Mouse (Mus musculus): Measurements from ENCODE around the gene Eif3k. TPM values are rescaled to one million over a fixed set of nuclear protein-coding genes. Genes with fewer than 3 reads are reported as not detected.

Eif3k gene
- polyA plus RNA-seq (2015; fragmentation: Nextera tagmentation; extraction: Ambion mirVana) = 401 and 402 TPM in 2 replicates

DNA sequence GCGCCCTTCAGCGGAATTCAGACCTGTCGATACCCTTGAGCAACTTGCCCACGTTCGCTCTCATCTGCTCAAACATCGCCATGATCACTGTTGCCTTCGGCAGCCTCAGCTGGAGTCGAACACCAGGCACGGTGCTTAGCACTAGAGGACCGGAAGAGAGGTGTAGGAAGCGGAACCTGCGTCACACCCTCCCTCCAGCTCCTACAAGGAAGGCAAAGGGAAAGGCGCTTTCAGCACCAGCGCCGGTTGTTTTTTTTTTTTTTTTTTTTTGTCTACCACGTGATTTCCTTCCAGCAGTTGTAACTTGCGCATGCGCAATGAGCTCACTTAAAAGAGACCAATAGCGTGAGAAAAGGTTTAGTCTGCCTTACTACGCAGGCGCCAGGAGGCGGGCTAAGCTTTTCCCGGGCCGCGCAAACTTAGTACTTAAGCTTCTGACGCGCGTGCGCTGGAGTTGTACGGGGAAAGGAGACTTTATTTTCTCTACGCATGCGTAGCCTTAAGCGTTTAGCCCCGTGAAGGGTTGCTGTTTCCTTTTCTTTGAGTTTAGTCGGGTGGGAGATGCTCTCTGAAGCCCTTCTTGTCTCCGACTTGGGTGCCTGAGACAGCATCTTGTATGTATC, at the start of gene Eif3k, which contains the start of gene Map4k1:
TSS of gene Eif3k (minus strand) at position 214 of the 623 bp plus-strand sequence.
TSS of gene Map4k1 (plus strand) at position 400 of the 623 bp plus-strand sequence.
- under 1% methylated on average over 36 of the region's 36 CpGs for WGBS
- peaks cover 26% of the 10 kb centered on the region for H3K4me1 ChIP-seq
- H3K27ac ChIP-seq = peak within 1 kb of the TSS; percentile 91
- peak; percentile 95 for ATAC-seq (replicated peaks; ENCODE audit: low FRiP score)
- H3K9ac ChIP-seq = peak within 1 kb of the TSS; percentile 67
- no peaks in the 10 kb centered on the region for H3K27me3 ChIP-seq
- peak within 1 kb of the TSS; percentile 68 for H3K4me3 ChIP-seq (replicated peaks)
- no peaks in the 10 kb centered on the region for H3K9me3 ChIP-seq (replicated peaks)
- peaks cover 32% of the 10 kb centered on the region for H3K36me3 ChIP-seq
- peak within 1 kb of the TSS; percentile 86 for H3K4me2 ChIP-seq

DNA sequence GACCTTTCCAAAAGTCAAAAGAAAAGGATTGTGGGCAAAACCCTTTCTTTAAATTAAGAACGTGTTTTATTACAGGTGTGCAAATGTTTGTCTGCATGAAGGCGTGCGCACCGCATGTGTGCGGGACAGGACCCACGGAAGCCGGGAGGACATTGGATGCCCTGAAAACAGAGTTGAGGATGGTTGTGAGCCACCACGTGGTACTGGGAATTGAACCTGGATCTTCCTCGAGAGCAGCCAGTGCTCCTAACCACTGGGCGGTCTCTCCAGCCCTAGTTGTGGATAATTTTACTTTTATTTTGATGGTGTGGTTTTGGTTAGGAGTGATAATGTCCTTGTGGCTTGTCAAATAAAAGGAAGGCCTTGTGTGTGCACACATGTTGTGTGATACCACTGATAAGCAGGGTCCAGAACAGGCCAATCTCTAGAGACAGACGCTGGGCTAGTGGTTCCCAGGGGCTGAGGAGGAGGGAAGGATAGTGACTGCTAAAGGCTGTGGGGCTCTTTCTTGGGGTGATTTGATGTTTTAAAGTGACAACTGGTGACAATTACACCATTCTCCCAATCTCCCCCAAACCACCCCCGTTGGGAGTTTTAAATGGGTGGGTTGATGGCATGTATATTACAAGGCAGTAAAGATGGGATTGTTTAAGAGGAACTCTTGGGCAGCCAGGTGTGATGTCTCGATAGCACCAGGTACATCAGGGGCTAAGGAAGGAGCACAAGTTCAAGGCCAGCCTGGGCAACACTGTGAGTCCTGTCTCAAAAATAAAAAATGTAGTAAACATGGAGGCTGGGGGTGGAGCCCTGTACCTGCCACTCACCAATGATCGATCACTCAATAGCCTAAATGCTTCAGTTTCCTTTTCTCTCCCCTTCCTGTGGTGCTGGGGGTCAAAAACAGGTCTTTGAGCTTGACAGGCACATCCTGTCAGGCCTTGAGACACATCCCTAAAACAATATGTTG, 48.3 kb upstream of the Eif3k start:
- H3K4me3 ChIP-seq (replicated peaks) = no peak overlapping the region
- H3K9me3 ChIP-seq (replicated peaks) = no peaks in the 10 kb centered on the region
- no peak for ATAC-seq (replicated peaks; ENCODE audit: low FRiP score)
- H3K4me1 ChIP-seq = no peaks in the 10 kb centered on the region
- H3K9ac ChIP-seq = no peak overlapping the region
- H3K36me3 ChIP-seq = no peaks in the 10 kb centered on the region
- no peak overlapping the region for H3K4me2 ChIP-seq
- WGBS = 90% methylated on average over 14 of the region's 14 CpGs
- no peak overlapping the region for H3K27ac ChIP-seq
- H3K27me3 ChIP-seq = no peaks in the 10 kb centered on the region

DNA sequence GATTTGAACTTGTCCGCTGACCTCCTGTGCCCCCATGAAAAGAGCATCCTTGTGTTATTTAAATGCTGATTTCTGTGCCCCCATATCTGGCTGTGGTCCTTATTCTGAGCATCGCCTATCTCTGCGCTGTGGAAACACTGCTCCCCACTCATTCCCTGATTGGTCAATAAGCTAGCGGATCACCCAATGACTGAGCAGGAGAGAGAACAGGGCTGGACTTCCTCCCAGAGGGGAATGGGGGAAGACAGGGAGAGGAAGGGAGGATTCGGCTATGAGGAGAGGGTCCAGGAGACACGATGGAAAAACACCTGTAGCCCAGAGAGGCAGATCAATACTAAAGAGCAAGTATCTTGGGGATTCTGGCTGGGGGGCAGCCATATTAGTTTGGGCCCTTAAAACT, 47.1 kb upstream of the Eif3k start:
- Histone ChIP-seq H3K27ac (no peak overlapping the region), H3K36me3 (no peaks in the 10 kb centered on the region), H3K4me1 (no peaks in the 10 kb centered on the region), H3K4me2 (no peak overlapping the region), H3K4me3 (replicated peaks) (no peak overlapping the region), H3K27me3 (no peaks in the 10 kb centered on the region), H3K9ac (no peak overlapping the region), H3K9me3 (replicated peaks) (no peaks in the 10 kb centered on the region)
- WGBS = 84% methylated on average over 6 of the region's 6 CpGs
- ATAC-seq (replicated peaks; ENCODE audit: low FRiP score) = no peak

DNA sequence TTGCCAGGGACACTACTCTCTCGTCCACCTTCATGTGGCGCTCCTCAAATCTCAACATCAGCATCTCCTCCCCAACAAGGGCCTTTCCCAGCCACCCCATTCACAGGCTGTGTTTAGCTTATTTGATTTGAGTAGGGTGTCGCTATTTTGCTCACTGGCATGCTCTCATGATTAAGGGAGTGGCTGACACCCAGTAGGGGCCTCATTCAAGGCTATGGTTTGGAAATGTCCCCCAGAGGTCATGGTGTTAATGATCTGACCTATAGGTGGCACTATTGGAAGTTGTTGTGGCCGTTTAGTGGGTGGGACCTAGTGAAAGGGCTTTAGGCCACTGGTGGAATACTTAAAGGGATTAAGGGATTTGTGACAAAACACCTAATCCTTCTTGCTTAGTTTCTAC, 45.1 kb upstream of the Eif3k start:
- Histone ChIP-seq H3K4me3 (replicated peaks) (no peak overlapping the region), H3K9me3 (replicated peaks) (no peaks in the 10 kb centered on the region), H3K27me3 (0 out of 2 replicates have a peak, but pooled peaks cover 3% of the 10 kb centered on the region), H3K4me2 (no peak overlapping the region), H3K27ac (no peak overlapping the region), H3K36me3 (no peaks in the 10 kb centered on the region), H3K4me1 (no peaks in the 10 kb centered on the region), H3K9ac (no peak overlapping the region)
- WGBS = 77% methylated on average over 4 of the region's 4 CpGs
- ATAC-seq (replicated peaks; ENCODE audit: low FRiP score) = no peak

DNA sequence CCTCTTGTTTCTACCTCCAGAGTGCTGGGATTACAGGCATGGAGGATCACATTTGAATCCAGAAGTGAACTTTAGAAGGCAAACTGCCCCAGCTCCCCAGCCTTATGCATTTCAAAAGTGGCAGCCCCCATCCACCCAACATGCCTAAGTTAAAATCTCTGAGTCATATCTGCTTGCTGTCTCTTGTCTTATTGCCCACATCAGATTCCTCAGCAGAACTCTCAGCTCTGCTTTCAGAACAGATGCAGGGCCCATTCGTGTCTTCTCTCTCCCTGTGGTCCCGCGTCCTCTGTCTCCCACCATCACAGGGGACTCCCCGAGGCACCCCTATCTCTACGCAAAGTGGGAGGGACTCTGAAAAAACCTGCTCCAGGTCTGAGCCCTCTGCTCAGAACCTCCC, 44.5 kb upstream of the Eif3k start:
- WGBS = 94% methylated on average over 5 of the region's 5 CpGs
- H3K36me3 ChIP-seq = no peaks in the 10 kb centered on the region
- no peak overlapping the region for H3K9ac ChIP-seq
- peaks cover 6% of the 10 kb centered on the region; the same call in 1 of the 2 replicates for H3K27me3 ChIP-seq
- no peaks in the 10 kb centered on the region for H3K4me1 ChIP-seq
- no peak overlapping the region for H3K4me3 ChIP-seq (replicated peaks)
- no peak for ATAC-seq (replicated peaks; ENCODE audit: low FRiP score)
- no peaks in the 10 kb centered on the region for H3K9me3 ChIP-seq (replicated peaks)
- no peak overlapping the region for H3K4me2 ChIP-seq
- no peak overlapping the region for H3K27ac ChIP-seq

DNA sequence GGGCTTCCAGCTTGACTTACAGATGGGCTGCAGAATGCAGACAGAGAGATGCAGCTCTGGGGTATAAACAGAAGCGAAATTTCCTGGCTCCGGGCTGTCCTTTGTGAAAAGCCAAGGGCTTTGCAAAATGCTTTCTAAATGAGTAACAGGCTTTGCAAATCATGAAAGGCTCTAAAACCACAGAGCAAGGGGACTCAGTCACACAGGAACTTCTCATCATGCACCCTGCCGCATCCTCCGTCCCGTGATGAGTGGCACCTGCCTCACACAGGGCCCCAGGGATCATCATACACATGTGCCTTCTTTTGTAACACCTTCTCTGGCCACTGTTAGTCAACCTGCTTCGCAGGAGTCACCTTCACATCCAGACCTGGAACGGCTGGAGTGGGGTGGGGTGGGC, 43.9 kb upstream of the Eif3k start:
- Histone ChIP-seq H3K9me3 (replicated peaks) (no peaks in the 10 kb centered on the region), H3K27me3 (peaks cover 12% of the 10 kb centered on the region), H3K27ac (no peak overlapping the region), H3K9ac (no peak overlapping the region), H3K4me1 (no peaks in the 10 kb centered on the region), H3K4me2 (no peak overlapping the region), H3K36me3 (no peaks in the 10 kb centered on the region), H3K4me3 (replicated peaks) (no peak overlapping the region)
- no peak for ATAC-seq (replicated peaks; ENCODE audit: low FRiP score)
- 82% methylated on average over 7 of the region's 7 CpGs for WGBS

DNA sequence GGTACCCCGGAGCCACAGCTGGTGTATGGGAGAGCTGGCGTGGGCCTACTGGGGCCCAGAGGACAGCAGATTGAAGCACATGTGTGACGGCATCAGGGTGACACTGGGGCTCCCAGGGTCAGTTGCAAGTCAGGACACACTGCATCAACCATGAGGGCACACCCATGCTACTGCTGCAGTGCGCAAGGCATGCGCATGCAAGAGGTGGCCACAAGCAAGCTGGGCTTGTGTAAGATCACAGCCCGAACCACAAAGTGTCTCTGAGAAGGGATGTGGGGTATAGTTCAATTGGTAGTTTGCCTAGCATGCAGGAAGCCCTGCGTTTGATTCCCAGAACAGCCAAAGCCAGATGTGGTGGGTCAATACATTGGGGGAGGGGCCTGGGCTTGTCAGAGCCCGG, 41.9 kb upstream of the Eif3k start:
- H3K27ac ChIP-seq = no peak overlapping the region
- ATAC-seq (replicated peaks; ENCODE audit: low FRiP score) = no peak
- H3K4me2 ChIP-seq = no peak overlapping the region
- H3K4me3 ChIP-seq (replicated peaks) = no peak overlapping the region
- no peak overlapping the region for H3K9ac ChIP-seq
- H3K27me3 ChIP-seq = peaks cover 33% of the 10 kb centered on the region
- 86% methylated on average over 8 of the region's 8 CpGs for WGBS
- H3K9me3 ChIP-seq (replicated peaks) = no peaks in the 10 kb centered on the region
- H3K36me3 ChIP-seq = no peaks in the 10 kb centered on the region
- H3K4me1 ChIP-seq = peaks cover 11% of the 10 kb centered on the region

DNA sequence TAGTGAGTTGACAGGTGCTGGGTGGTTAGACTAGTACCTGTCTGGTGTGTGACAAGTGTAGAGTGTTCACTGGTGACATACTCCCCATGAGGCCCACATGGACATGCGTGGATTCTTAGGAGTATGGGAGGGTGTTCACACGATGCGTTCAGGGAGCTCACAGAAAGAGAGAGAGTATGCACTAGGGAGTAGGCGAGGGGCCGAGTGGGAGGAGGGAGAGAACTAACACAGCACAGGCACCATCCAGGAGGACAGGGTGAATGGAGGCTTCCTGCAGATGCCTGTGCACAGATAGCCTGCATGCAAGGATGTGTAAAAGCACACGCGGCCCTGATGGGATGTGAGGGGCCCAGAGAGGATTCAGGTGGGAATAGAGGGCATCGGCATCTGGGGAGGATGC, 40.8 kb upstream of the Eif3k start:
- Histone ChIP-seq H3K27me3 (peaks cover 42% of the 10 kb centered on the region), H3K9me3 (replicated peaks) (no peaks in the 10 kb centered on the region), H3K36me3 (no peaks in the 10 kb centered on the region), H3K9ac (no peak overlapping the region), H3K27ac (no peak overlapping the region), H3K4me1 (peaks cover 11% of the 10 kb centered on the region), H3K4me2 (no peak overlapping the region), H3K4me3 (replicated peaks) (no peak overlapping the region)
- no peak for ATAC-seq (replicated peaks; ENCODE audit: low FRiP score)
- 90% methylated on average over 8 of the region's 8 CpGs for WGBS

DNA sequence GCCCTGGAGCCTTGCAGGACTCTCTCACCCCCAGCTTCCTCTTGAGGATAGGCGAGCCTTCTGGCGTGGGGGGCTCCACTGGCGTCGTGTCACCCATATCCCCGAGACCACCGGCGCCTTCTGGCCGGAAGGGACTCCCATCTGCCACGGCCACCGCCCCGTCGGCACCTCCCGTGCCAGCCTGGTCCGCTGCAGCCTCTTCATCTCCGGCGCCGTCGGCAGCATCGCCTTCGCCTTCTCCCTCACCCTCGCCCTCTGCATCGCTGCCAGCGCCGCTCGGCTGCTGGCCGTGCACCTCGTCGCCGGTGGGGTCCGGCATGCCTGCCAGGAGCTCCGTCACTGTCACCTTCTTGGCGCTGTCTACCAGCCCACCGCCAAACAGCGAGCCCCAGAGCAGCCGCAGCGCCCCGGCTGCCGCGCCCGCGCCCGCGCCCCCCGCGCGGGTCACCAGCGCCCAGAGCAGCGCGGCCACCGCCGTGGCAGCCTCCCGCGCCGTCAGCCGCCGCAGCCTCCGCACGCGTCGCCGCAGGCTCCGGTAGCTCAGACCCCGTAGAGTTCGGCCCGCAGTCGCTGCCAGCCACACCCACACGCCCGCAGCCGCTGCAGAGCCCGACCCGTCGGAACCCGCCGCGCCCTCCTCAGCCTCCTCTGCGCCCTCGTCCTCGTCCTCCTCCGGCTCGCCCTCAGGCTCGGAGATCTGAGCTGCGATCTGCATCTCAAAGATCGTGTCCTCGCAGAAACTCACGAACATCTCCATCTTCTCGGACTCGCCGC, 38.0 kb upstream of the Eif3k start:
- Histone ChIP-seq H3K36me3 (no peaks in the 10 kb centered on the region), H3K4me3 (replicated peaks) (peak overlapping the region; percentile 47), H3K9me3 (replicated peaks) (no peaks in the 10 kb centered on the region; the same call in 1 of the 2 replicates), H3K27ac (no peak overlapping the region), H3K27me3 (peaks cover 42% of the 10 kb centered on the region), H3K4me2 (peak overlapping the region; percentile 86), H3K4me1 (peaks cover 11% of the 10 kb centered on the region), H3K9ac (peak overlapping the region; percentile 31; the same call in 1 of the 2 replicates)
- no peak for ATAC-seq (replicated peaks; ENCODE audit: low FRiP score)
- WGBS = 2% methylated on average over 81 of the region's 88 CpGs

DNA sequence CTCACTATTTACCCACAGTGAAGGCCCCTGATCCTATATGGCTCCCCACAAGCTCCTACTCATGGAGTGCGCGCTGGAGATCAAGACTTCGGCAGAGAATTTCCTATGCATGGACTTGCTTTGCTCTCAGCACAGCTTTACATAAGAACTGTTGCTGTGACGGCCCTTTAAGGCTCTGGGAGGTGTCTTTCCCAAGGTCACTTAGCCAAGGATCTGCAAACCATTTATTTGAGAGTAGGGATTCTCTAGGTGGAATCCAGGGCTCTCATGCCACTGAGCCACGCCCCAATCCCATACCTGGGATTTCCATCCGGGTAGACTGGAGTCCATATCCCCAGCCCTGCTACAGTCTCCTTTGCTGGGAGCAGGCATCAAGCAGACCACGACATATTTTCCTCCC, 35.6 kb upstream of the Eif3k start:
- no peak overlapping the region for H3K4me2 ChIP-seq
- H3K4me3 ChIP-seq (replicated peaks) = no peak overlapping the region
- no peaks in the 10 kb centered on the region; the same call in 1 of the 2 replicates for H3K9me3 ChIP-seq (replicated peaks)
- peaks cover 11% of the 10 kb centered on the region for H3K4me1 ChIP-seq
- no peak overlapping the region for H3K9ac ChIP-seq
- H3K36me3 ChIP-seq = no peaks in the 10 kb centered on the region
- ATAC-seq (replicated peaks; ENCODE audit: low FRiP score) = no peak
- H3K27ac ChIP-seq = no peak overlapping the region
- peaks cover 39% of the 10 kb centered on the region for H3K27me3 ChIP-seq
- WGBS = 86% methylated on average over 7 of the region's 7 CpGs

DNA sequence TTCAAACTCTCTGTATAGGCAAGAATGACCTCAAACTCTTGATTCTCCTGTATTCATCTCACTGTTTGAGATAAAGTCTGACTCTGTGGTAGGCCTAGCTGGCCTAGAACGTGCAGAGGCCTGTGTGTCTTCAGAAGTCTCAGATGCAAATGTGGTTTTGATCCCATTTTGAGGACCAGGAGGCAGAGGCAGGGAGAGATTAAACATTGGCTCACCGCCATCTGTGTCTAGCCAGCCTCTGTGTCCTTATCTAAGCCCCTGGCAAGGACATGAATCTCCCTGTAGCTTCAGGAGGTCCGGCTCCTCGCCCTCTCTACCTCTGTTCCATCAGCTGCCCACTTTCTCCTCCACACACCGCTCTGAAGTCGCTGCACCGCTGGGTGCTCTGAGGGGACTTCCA, 34.8 kb upstream of the Eif3k start:
- Histone ChIP-seq H3K36me3 (no peaks in the 10 kb centered on the region), H3K9ac (no peak overlapping the region), H3K4me1 (peaks cover 11% of the 10 kb centered on the region), H3K4me2 (no peak overlapping the region), H3K27me3 (peaks cover 39% of the 10 kb centered on the region), H3K4me3 (replicated peaks) (no peak overlapping the region), H3K27ac (no peak overlapping the region), H3K9me3 (replicated peaks) (no peaks in the 10 kb centered on the region; the same call in 1 of the 2 replicates)
- ATAC-seq (replicated peaks; ENCODE audit: low FRiP score) = no peak
- WGBS = 87% methylated on average over 7 of the region's 7 CpGs

Measured in kidney, embryonic 15.5 days (tissue).